Mouse (Mus musculus) cerebellum, adult 2 months (tissue): ENCODE data around the gene Stx5a. TPM values are rescaled to one million over a fixed set of nuclear protein-coding genes. Genes with fewer than 3 reads are reported as not detected.

ENCODE experiments used
- DNase-seq, 2 experiments: peaks; one replicate each; pipeline ENCODE4 v3.0.0; 2021
- H3K27ac ChIP-seq: fragments of 200-500 bp; 2 replicates; pipeline ENCODE4 v1.5.1; 2012; ENCODE audit warnings: low read length, control low read depth, inconsistent platforms; ENCODE audit not compliant: insufficient read depth
- H3K27me3 ChIP-seq: fragments of 200-500 bp; 2 replicates; pipeline ENCODE4 v1.6.1; 2012; ENCODE audit warnings: inconsistent platforms, mild to moderate bottlenecking, low read length, moderate library complexity; ENCODE audit not compliant: control insufficient read depth, insufficient read depth
- H3K4me1 ChIP-seq: fragments of 200-500 bp; 2 replicates; pipeline ENCODE4 v1.6.1; 2011; ENCODE audit warnings: low read length; ENCODE audit not compliant: control insufficient read depth, insufficient read depth
- H3K4me3 ChIP-seq: fragments of 200-500 bp; replicated peaks from 2 replicates; pipeline ENCODE3; 2011; ENCODE audit warnings: mild to moderate bottlenecking, low read depth, low read length, control low read depth; ENCODE audit not compliant: insufficient read depth
- CTCF ChIP-seq: fragments of 200-500 bp; IDR thresholded peaks from 2 replicates; pipeline ENCODE4 v1.5.1; 2011; ENCODE audit warnings: low read depth, mild to moderate bottlenecking, control low read depth, low read length, moderate library complexity, borderline replicate concordance; ENCODE audit not compliant: insufficient read depth
- POLR2A ChIP-seq: fragments of 200-500 bp; IDR thresholded peaks from 2 replicates; pipeline ENCODE4 v1.6.1; 2011; ENCODE audit warnings: low read length, control low read depth, borderline replicate concordance; ENCODE audit not compliant: insufficient read depth
- WGBS: fragments of 180-500 bp; shearing (Covaris S2); methylation state at CpG from one replicate; pipeline ENCODE4 v1.1.7; 2018; 5-methylcytosine and 5-hydroxymethylcytosine counted together
- polyA plus RNA-seq: library from polyadenylated mRNA; depleted of rRNA; stranded (reverse); fragments of >200 nt; gene quantifications from 2 replicates; pipeline ENCODE4 v1.2.3, GENCODE M21; 2012

Gene Stx5a
- polyA plus RNA-seq, 1 experiment: 116 TPM

GRCm38 (mm10) chr19:8757471-8757998 is 16.3 kb downstream of the Stx5a start:
- Histone ChIP-seq H3K27ac (no peak overlapping the region), H3K4me3 (peak overlapping the region; percentile 95)
- WGBS: 2% methylated on average over 14 of the region's 14 CpGs

GRCm38 (mm10) chr19:8758899-8759298 is 17.7 kb downstream of the Stx5a start:
- WGBS: 89% methylated on average over 2 of the region's 2 CpGs

More at GRCm38 (mm10) chr19:8757471-8757998, 16.3 kb downstream of the Stx5a start:
- H3K27me3 ChIP-seq: no peaks in the 10 kb centered on the region
- no peaks in the 10 kb centered on the region for H3K4me1 ChIP-seq
- no peak for DNase-seq
- no peak for TF ChIP-seq CTCF
- TF ChIP-seq POLR2A: no peak

GRCm38 (mm10) chr19:8760757-8761156 is 19.5 kb downstream of the Stx5a start:
- no peak for TF ChIP-seq CTCF
- no peak for TF ChIP-seq POLR2A
- DNase-seq: no peak
- WGBS: 91% methylated on average over 2 of the region's 2 CpGs
- Histone ChIP-seq H3K27me3 (no peaks in the 10 kb centered on the region), H3K4me1 (no peaks in the 10 kb centered on the region), H3K27ac (no peak overlapping the region), H3K4me3 (no peak overlapping the region)

More at GRCm38 (mm10) chr19:8758899-8759298, 17.7 kb downstream of the Stx5a start:
- no peaks in the 10 kb centered on the region for H3K4me1 ChIP-seq
- no peak overlapping the region for H3K27ac ChIP-seq
- no peak for DNase-seq
- no peaks in the 10 kb centered on the region for H3K27me3 ChIP-seq
- no peak overlapping the region for H3K4me3 ChIP-seq
- TF ChIP-seq POLR2A: no peak
- no peak for TF ChIP-seq CTCF

- no peaks in the 10 kb centered on the region for H3K27me3 ChIP-seq
- H3K4me1 ChIP-seq: no peaks in the 10 kb centered on the region
- DNase-seq: no peak
- TF ChIP-seq CTCF: no peak
- TF ChIP-seq POLR2A: no peak
- WGBS: 91% methylated on average over 4 of the region's 4 CpGs
- no peak overlapping the region for H3K4me3 ChIP-seq
- no peak overlapping the region for H3K27ac ChIP-seq
Observed at GRCm38 (mm10) chr19:8763276-8763675, 22.1 kb downstream of the Stx5a start.

GRCm38 (mm10) chr19:8765562-8765961 is 24.3 kb downstream of the Stx5a start:
- Histone ChIP-seq H3K4me3 (no peak overlapping the region), H3K4me1 (no peaks in the 10 kb centered on the region), H3K27ac (no peak overlapping the region), H3K27me3 (no peaks in the 10 kb centered on the region)
- TF ChIP-seq CTCF (no peak), POLR2A (no peak)
- WGBS: 96% methylated on average over 9 of the region's 9 CpGs
- DNase-seq: no peak

GRCm38 (mm10) chr19:8770567-8771270 is 29.5 kb downstream of the Stx5a start, which contains the start of gene Tmem223:
Gene Tmem223, plus strand, starts transcription at chr19:8770996.
- H3K4me1 ChIP-seq: peaks cover 4% of the 10 kb centered on the region
- H3K27me3 ChIP-seq: no peaks in the 10 kb centered on the region
- 14% methylated on average over 29 of the region's 29 CpGs for WGBS
- peak within 1 kb of the TSS; percentile 89 for H3K27ac ChIP-seq
- no peak for TF ChIP-seq CTCF
- peak; percentile 93 for TF ChIP-seq POLR2A
- DNase-seq: peak; percentile 81 to 83
- peak within 1 kb of the TSS; percentile 97 for H3K4me3 ChIP-seq

GRCm38 (mm10) chr19:8772996-8773395 is 31.8 kb downstream of the Stx5a start:
- no peaks in the 10 kb centered on the region for H3K27me3 ChIP-seq
- 73% methylated on average over 5 of the region's 5 CpGs for WGBS
- peaks cover 4% of the 10 kb centered on the region for H3K4me1 ChIP-seq
- no peak overlapping the region for H3K27ac ChIP-seq
- DNase-seq: no peak
- TF ChIP-seq POLR2A: no peak
- TF ChIP-seq CTCF: no peak
- no peak overlapping the region for H3K4me3 ChIP-seq

- H3K27ac ChIP-seq: no peak overlapping the region
- peak overlapping the region; percentile 22 for H3K4me3 ChIP-seq
- TF ChIP-seq POLR2A (no peak), CTCF (no peak)
- 44% methylated on average over 6 of the region's 6 CpGs for WGBS
- H3K4me1 ChIP-seq: peaks cover 4% of the 10 kb centered on the region
- H3K27me3 ChIP-seq: no peaks in the 10 kb centered on the region
- no peak for DNase-seq
Observed at GRCm38 (mm10) chr19:8773409-8773808, 32.2 kb downstream of the Stx5a start.
